Mouse (Mus musculus): ENCODE results near the gene Cebpg.

Gene Cebpg

GRCm38 (mm10) chr7:35026838-35027291 is 29.5 kb downstream of the Cebpg start:
- in situ Hi-C loops (cut with MboI, MseI) = no loop called here

GRCm38 (mm10) chr7:35026276-35026630 is 30.1 kb downstream of the Cebpg start:
- in situ Hi-C loops (cut with MboI, MseI) = no loop called here

GRCm38 (mm10) chr7:35025409-35026275 is 30.7 kb downstream of the Cebpg start:
- in situ Hi-C loops (cut with MboI, MseI) = no loop called here

GRCm38 (mm10) chr7:35024426-35024825 is 31.9 kb downstream of the Cebpg start:
- in situ Hi-C loops (cut with MboI, MseI) = no loop called here

- in situ Hi-C loops (cut with MboI, MseI) = no loop called here
These were observed 33.1 kb downstream of the Cebpg start for GRCm38 (mm10) chr7:35023251-35023650.

GRCm38 (mm10) chr7:35021365-35021764 is 35.0 kb downstream of the Cebpg start:
- in situ Hi-C loops (cut with MboI, MseI) = no loop called here

GRCm38 (mm10) chr7:35015252-35015651 is 41.1 kb downstream of the Cebpg start:
- in situ Hi-C loops (cut with MboI, MseI) = no loop called here

- in situ Hi-C loops (cut with MboI, MseI) = no loop called here
These were observed 43.1 kb downstream of the Cebpg start for GRCm38 (mm10) chr7:35013228-35013627.

- in situ Hi-C loops (cut with MboI, MseI) = no loop called here
These were observed 49.7 kb downstream of the Cebpg start for GRCm38 (mm10) chr7:35006661-35007060.

- in situ Hi-C loops (cut with MboI, MseI) = no loop called here
These were observed 53.1 kb downstream of the Cebpg start for GRCm38 (mm10) chr7:35003171-35003737.

GRCm38 (mm10) chr7:35000839-35001238 is 55.5 kb downstream of the Cebpg start:
- in situ Hi-C loops (cut with MboI, MseI) = no loop called here
